Mouse (Mus musculus): Measurements from ENCODE around the gene Kalrn. TPM values are rescaled to one million over a fixed set of nuclear protein-coding genes. Genes with fewer than 3 reads are reported as not detected.

The Kalrn gene
- total RNA-seq, 2 experiments from 2014 or later, result 17.6 to 20.2 TPM

- no peak for DNase-seq
Observed at GRCm38 (mm10) chr16:34071223-34071825, 502.0 kb downstream of the Kalrn start.

GRCm38 (mm10) chr16:34069481-34069880, 503.9 kb downstream of the Kalrn start:
- DNase-seq, result no peak

GRCm38 (mm10) chr16:34066922-34067321, 506.4 kb downstream of the Kalrn start:
- no peak for DNase-seq

GRCm38 (mm10) chr16:34066376-34066775, 507.0 kb downstream of the Kalrn start:
- no peak for DNase-seq

- DNase-seq, result no peak
Observed at GRCm38 (mm10) chr16:34063313-34063712, 510.0 kb downstream of the Kalrn start.

GRCm38 (mm10) chr16:34061661-34062060, 511.7 kb downstream of the Kalrn start:
- DNase-seq, result no peak

GRCm38 (mm10) chr16:34058611-34059010, 514.7 kb downstream of the Kalrn start:
- DNase-seq, result no peak

- DNase-seq, result no peak
Observed at GRCm38 (mm10) chr16:34057464-34057863, 515.9 kb downstream of the Kalrn start.

GRCm38 (mm10) chr16:34056418-34057111, 516.8 kb downstream of the Kalrn start:
- DNase-seq, result no peak

- no peak for DNase-seq
Observed at GRCm38 (mm10) chr16:34050090-34050489, 523.2 kb downstream of the Kalrn start.

- DNase-seq, result no peak
Observed at GRCm38 (mm10) chr16:34049361-34049760, 524.0 kb downstream of the Kalrn start.

GRCm38 (mm10) chr16:34048232-34048631, 525.1 kb downstream of the Kalrn start:
- no peak for DNase-seq

- no peak for DNase-seq
Observed at GRCm38 (mm10) chr16:34047543-34047942, 525.8 kb downstream of the Kalrn start.

GRCm38 (mm10) chr16:34047006-34047360, 526.3 kb downstream of the Kalrn start:
- no peak for DNase-seq

GRCm38 (mm10) chr16:34046268-34047005, 526.9 kb downstream of the Kalrn start:
- DNase-seq, result no peak

GRCm38 (mm10) chr16:34044539-34044938, 528.8 kb downstream of the Kalrn start:
- DNase-seq, result no peak

- no peak for DNase-seq
Observed at GRCm38 (mm10) chr16:34043048-34043795, 530.1 kb downstream of the Kalrn start.

GRCm38 (mm10) chr16:34042586-34042985, 530.7 kb downstream of the Kalrn start:
- DNase-seq, result no peak

GRCm38 (mm10) chr16:34040276-34040675, 533.1 kb downstream of the Kalrn start:
- DNase-seq, result no peak

- DNase-seq, result no peak
Observed at GRCm38 (mm10) chr16:34039736-34040135, 533.6 kb downstream of the Kalrn start.

- no peak for DNase-seq
Observed at GRCm38 (mm10) chr16:34036327-34037047, 536.8 kb downstream of the Kalrn start.

GRCm38 (mm10) chr16:34035780-34036179, 537.6 kb downstream of the Kalrn start:
- no peak for DNase-seq

Measured in gastrocnemius, postnatal 10 days (tissue).